In the genomic region with DNA sequence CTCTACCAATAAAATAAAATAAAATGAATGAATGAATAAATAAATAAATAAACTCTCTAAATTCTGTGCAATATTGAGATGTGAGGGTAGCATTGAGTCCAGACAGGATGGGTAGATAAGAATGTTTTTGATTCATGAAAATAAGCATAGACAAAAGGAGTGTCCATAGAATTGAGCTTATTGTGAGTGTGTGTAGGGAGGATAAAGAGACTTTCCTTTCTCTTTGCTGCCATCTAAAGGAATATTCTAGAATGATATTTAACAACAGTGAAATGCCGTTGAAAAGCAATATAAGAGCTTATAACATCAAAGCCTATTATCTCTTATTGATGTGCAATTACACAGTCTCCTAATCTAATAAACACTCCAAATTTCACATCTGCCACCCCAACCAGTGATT, we compare ENCODE assay signal across 11 mouse cellular contexts. TPM values are rescaled to one million over a fixed set of nuclear protein-coding genes. Genes with fewer than 3 reads are reported as not detected.
DNase-seq lines count a peak whose midpoint lies in the region; ATAC-seq and TF ChIP-seq lines count a peak whose summit lies in the region.
"Had no signal": no experiment of that assay in that cellular context is flagged by ENCODE, and none has a peak within 500 bp of the region (broad histone marks: within the 10 kb centered on the region; RNA-seq: fewer than 3 reads in every experiment).

No protein-coding gene starts in this region.

- 24% methylated on average over 1 of the region's 1 CpGs for WGBS in embryonic facial prominence, embryonic 11.5 days
- 30% methylated on average over 1 of the region's 1 CpGs for WGBS in embryonic facial prominence, embryonic 10.5 days
- 3% methylated on average over 1 of the region's 1 CpGs for WGBS in lung, postnatal 0 days
- WGBS in hindbrain, postnatal 0 days = 0% methylated on average over 1 of the region's 1 CpGs
- WGBS in stomach, postnatal 0 days = 8% methylated on average over 1 of the region's 1 CpGs

- H3K4me2 ChIP-seq in embryonic facial prominence, embryonic 11.5 days (ENCODE audit: low read depth, low read length) = no peak overlapping the region
- no peak overlapping the region for H3K4me2 ChIP-seq in lung, postnatal 0 days (replicated peaks; ENCODE audit: low read depth, low read length)
- no peak overlapping the region for H3K4me2 ChIP-seq in hindbrain, postnatal 0 days (ENCODE audit: low read depth, low read length)
- H3K4me2 ChIP-seq in stomach, postnatal 0 days (replicated peaks; ENCODE audit: low read depth) = no peak overlapping the region

- DNase-seq in embryonic facial prominence, embryonic 11.5 days (ENCODE audit: low spot score) = peak; percentile 44
- no peak for DNase-seq in embryonic facial prominence, embryonic 10.5 days (ENCODE audit: low spot score)
- peak; percentile 43 for DNase-seq in lung, postnatal 0 days (ENCODE audit: low spot score)
- no peak for DNase-seq in lung, postnatal 10 days
- peak; percentile 71 for DNase-seq in hindbrain, postnatal 0 days (ENCODE audit: low spot score)
- no peak for DNase-seq in stomach, postnatal 0 days (ENCODE audit: low spot score)
- no peak for DNase-seq in yolk sac, embryonic 10.5 days (ENCODE audit: low spot score)
- DNase-seq in gastrocnemius, adult 8-10 months (ENCODE audit: low spot score in 2 of 2) = no peak
- DNase-seq: adrenal gland, adult 2 months; cerebellum, postnatal 36 days; lung, adult 2 months had no signal

- H3K4me3 ChIP-seq in embryonic facial prominence, embryonic 11.5 days (ENCODE audit: low read depth, low read length) = no peak overlapping the region
- no peak overlapping the region for H3K4me3 ChIP-seq in embryonic facial prominence, embryonic 10.5 days
- no peak overlapping the region for H3K4me3 ChIP-seq in lung, postnatal 0 days (ENCODE audit: low read depth, low read length)
- H3K4me3 ChIP-seq in hindbrain, postnatal 0 days (ENCODE audit: low read length) = no peak overlapping the region
- no peak overlapping the region for H3K4me3 ChIP-seq in stomach, postnatal 0 days (ENCODE audit: low read depth, low read length)

- no peaks in the 10 kb centered on the region for H3K4me1 ChIP-seq in embryonic facial prominence, embryonic 11.5 days (ENCODE audit: control insufficient read depth, insufficient read depth, low read length)
- no peaks in the 10 kb centered on the region for H3K4me1 ChIP-seq in embryonic facial prominence, embryonic 10.5 days
- H3K4me1 ChIP-seq in lung, postnatal 0 days (ENCODE audit: insufficient read depth, low read depth, low read length) = no peaks in the 10 kb centered on the region
- H3K4me1 ChIP-seq in hindbrain, postnatal 0 days (ENCODE audit: insufficient read depth, low read length) = no peaks in the 10 kb centered on the region
- H3K4me1 ChIP-seq in stomach, postnatal 0 days (replicated peaks; ENCODE audit: control insufficient read depth, insufficient read depth) = no peaks in the 10 kb centered on the region

- H3K9ac ChIP-seq in embryonic facial prominence, embryonic 11.5 days (replicated peaks; ENCODE audit: low read length) = no peak overlapping the region
- no peak overlapping the region for H3K9ac ChIP-seq in lung, postnatal 0 days (replicated peaks; ENCODE audit: low read depth)
- no peak overlapping the region for H3K9ac ChIP-seq in hindbrain, postnatal 0 days (replicated peaks; ENCODE audit: low read length)
- H3K9ac ChIP-seq in stomach, postnatal 0 days (ENCODE audit: low read length) = no peak overlapping the region

- H3K9me3 ChIP-seq in embryonic facial prominence, embryonic 11.5 days (replicated peaks; ENCODE audit: control insufficient read depth, low read length) = no peaks in the 10 kb centered on the region
- no peaks in the 10 kb centered on the region for H3K9me3 ChIP-seq in embryonic facial prominence, embryonic 10.5 days
- no peaks in the 10 kb centered on the region for H3K9me3 ChIP-seq in lung, postnatal 0 days (ENCODE audit: low read length)
- no peaks in the 10 kb centered on the region for H3K9me3 ChIP-seq in hindbrain, postnatal 0 days (ENCODE audit: low read length)
- no peaks in the 10 kb centered on the region for H3K9me3 ChIP-seq in stomach, postnatal 0 days (ENCODE audit: control insufficient read depth, low read length)

- H3K27me3 ChIP-seq in embryonic facial prominence, embryonic 11.5 days (ENCODE audit: control insufficient read depth, insufficient read depth, low read length) = no peaks in the 10 kb centered on the region
- no peaks in the 10 kb centered on the region for H3K27me3 ChIP-seq in embryonic facial prominence, embryonic 10.5 days (replicated peaks; ENCODE audit: low read depth, poor library complexity, severe bottlenecking)
- H3K27me3 ChIP-seq in lung, postnatal 0 days (replicated peaks; ENCODE audit: insufficient read depth, low read length) = no peaks in the 10 kb centered on the region
- H3K27me3 ChIP-seq in hindbrain, postnatal 0 days (ENCODE audit: insufficient read depth, low read length) = no peaks in the 10 kb centered on the region
- no peaks in the 10 kb centered on the region for H3K27me3 ChIP-seq in stomach, postnatal 0 days (ENCODE audit: control insufficient read depth, insufficient read depth, low read length)

- H3K36me3 ChIP-seq in embryonic facial prominence, embryonic 11.5 days (replicated peaks; ENCODE audit: control insufficient read depth, insufficient read depth, low read depth, low read length) = no peaks in the 10 kb centered on the region
- no peaks in the 10 kb centered on the region for H3K36me3 ChIP-seq in embryonic facial prominence, embryonic 10.5 days (replicated peaks)
- H3K36me3 ChIP-seq in lung, postnatal 0 days (ENCODE audit: insufficient read depth, low read length) = no peaks in the 10 kb centered on the region
- H3K36me3 ChIP-seq in hindbrain, postnatal 0 days (ENCODE audit: insufficient read depth, low read length) = no peaks in the 10 kb centered on the region
- no peaks in the 10 kb centered on the region for H3K36me3 ChIP-seq in stomach, postnatal 0 days (ENCODE audit: control insufficient read depth, insufficient read depth, low read length)

- ATAC-seq in embryonic facial prominence, embryonic 11.5 days (replicated peaks; ENCODE audit: insufficient number of reproducible peaks, low FRiP score, low TSS enrichment, low read depth) = no peak
- ATAC-seq in lung, postnatal 0 days = no peak
- 0 out of 2 replicates have a peak, but pooled peaks have one; percentile 51 for ATAC-seq in hindbrain, postnatal 0 days
- ATAC-seq in stomach, postnatal 0 days (ENCODE audit: low FRiP score, low TSS enrichment) = no peak

- TF ChIP-seq EP300 in lung, postnatal 0 days (IDR thresholded peaks at IDR 0.05) = no peak
- no peak for TF ChIP-seq EP300 in stomach, postnatal 0 days (optimal IDR thresholded peaks at IDR 0.05)

- no peak overlapping the region for H3K27ac ChIP-seq in embryonic facial prominence, embryonic 11.5 days (replicated peaks; ENCODE audit: low read depth, low read length)
- H3K27ac ChIP-seq in embryonic facial prominence, embryonic 10.5 days (replicated peaks) = no peak overlapping the region
- no peak overlapping the region for H3K27ac ChIP-seq in lung, postnatal 0 days (ENCODE audit: low read length)
- no peak overlapping the region for H3K27ac ChIP-seq in hindbrain, postnatal 0 days
- no peak overlapping the region for H3K27ac ChIP-seq in stomach, postnatal 0 days (replicated peaks)

- peak; percentile 41 for TF ChIP-seq CTCF in lung, postnatal 0 days (IDR thresholded peaks at IDR 0.05)
- TF ChIP-seq CTCF in hindbrain, postnatal 0 days (IDR thresholded peaks at IDR 0.05; ENCODE audit: low read depth) = peak; percentile 65
- peak; percentile 65 for TF ChIP-seq CTCF in stomach, postnatal 0 days (IDR thresholded peaks at IDR 0.05; ENCODE audit: low read depth)

RNA-seq across cellular contexts. Expression of a gene that starts 45.2 kb away (rescaled TPM):
- 16.3 and 17.3 TPM in 2 replicates for polyA plus RNA-seq in embryonic facial prominence, embryonic 11.5 days (2014; fragmentation: Nextera tagmentation; extraction: Ambion mirVana)
- 20.5 and 23.0 TPM in 2 replicates for polyA plus RNA-seq in embryonic facial prominence, embryonic 10.5 days (2016; fragmentation: Nextera tagmentation; extraction: Ambion mirVana)
- polyA plus RNA-seq in lung, postnatal 0 days (2015; fragmentation: Nextera tagmentation; extraction: Ambion mirVana) = 4.6 and 5.0 TPM in 2 replicates
- total RNA-seq in hindbrain, postnatal 0 days (2014; rRNA removed) = 7.2 and 9.5 TPM in 2 replicates
- 12.2 and 14.2 TPM in 2 replicates for polyA plus RNA-seq in hindbrain, postnatal 0 days (2015; fragmentation: Nextera tagmentation; extraction: Ambion mirVana)
- 6.2 and 7.1 TPM in 2 replicates for polyA plus RNA-seq in stomach, postnatal 0 days (2015; fragmentation: Nextera tagmentation; extraction: Ambion mirVana)
- 1 to 10 TPM; 4.0 to 4.9 (median 4.4) TPM for total RNA-seq in gastrocnemius, adult 8-10 months (2022)

Comparison
In these comparisons a context has a peak if more than half of its experiments do, and no peak if none do; other contexts are left out.
1. DNase-seq: peak in embryonic facial prominence, embryonic 11.5 days (single experiment), lung, postnatal 0 days (single experiment) and hindbrain, postnatal 0 days (single experiment); none in embryonic facial prominence, embryonic 10.5 days (single experiment), lung, postnatal 10 days (single experiment), stomach, postnatal 0 days (single experiment), yolk sac, embryonic 10.5 days (single experiment) and gastrocnemius, adult 8-10 months (0 of 2).
2. Peak in every context shown above with its lines, with median percentiles within 50 percentile points of each other: CTCF ChIP-seq.